Mouse (Mus musculus): ENCODE results near the gene Gm9508.

The Gm9508 gene

DNA sequence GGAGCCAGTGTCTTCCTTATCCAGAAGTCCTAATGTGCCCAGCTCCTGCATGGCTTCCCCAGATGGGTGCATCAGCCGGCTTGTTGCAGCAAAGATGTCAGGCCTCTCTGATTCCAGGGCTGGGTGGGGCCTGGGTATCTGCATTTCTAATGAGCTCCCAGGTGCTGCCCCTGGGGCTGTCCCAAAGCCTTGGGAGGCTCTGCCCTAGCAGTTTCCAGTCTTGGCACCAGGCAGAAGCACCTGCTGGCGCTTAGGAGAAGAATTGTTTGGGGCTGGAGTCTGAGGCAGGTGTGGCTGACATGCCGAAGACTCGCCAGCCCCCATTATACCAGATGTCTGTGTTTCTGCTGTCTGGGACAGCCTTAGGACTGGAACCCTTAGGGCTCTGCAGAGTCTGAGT, 26.3 kb downstream of the Gm9508 start:
- in situ Hi-C loops (cut with MboI) = no loop called here

DNA sequence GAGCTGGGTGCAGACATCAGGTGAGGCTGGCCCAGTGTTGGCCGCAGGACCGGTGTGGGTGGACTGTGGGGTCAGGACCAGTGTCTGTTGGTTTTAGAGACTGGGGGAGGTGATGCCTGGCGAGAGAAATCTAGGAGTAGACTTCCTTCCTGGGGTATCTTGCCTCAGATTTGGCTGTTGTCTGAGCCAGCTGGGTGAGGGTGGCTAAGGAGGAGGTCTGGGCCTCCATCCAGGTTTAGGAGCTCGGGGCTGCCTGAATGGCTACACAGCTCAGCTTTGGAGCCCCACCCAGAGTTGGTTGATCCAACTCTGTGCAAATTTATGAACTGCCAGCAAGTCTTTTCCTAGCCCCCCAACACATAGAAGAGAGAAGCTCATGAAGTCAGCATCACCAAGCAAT, 29.6 kb downstream of the Gm9508 start:
- in situ Hi-C loops (cut with MboI) = no loop called here

DNA sequence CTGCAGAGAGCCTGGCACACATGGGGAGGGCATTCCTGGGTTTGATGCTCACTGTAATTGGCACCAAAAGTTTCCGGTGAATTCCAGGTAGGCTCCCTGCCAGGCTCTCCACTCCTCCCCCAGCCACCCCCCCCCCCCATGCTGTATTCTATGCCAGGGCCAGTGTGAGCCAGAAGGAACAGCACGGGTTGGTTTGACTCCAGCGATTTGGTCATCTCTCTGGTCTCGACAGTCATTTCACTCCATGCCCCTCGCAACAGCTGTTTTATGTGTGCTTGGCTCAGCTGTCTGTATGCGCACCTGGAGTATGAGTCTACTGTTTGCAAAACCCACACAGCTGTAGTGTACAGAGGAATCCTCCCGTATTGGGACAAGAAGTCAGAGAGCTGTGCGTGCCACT, 30.7 kb downstream of the Gm9508 start:
- in situ Hi-C loops (cut with MboI) = no loop called here

DNA sequence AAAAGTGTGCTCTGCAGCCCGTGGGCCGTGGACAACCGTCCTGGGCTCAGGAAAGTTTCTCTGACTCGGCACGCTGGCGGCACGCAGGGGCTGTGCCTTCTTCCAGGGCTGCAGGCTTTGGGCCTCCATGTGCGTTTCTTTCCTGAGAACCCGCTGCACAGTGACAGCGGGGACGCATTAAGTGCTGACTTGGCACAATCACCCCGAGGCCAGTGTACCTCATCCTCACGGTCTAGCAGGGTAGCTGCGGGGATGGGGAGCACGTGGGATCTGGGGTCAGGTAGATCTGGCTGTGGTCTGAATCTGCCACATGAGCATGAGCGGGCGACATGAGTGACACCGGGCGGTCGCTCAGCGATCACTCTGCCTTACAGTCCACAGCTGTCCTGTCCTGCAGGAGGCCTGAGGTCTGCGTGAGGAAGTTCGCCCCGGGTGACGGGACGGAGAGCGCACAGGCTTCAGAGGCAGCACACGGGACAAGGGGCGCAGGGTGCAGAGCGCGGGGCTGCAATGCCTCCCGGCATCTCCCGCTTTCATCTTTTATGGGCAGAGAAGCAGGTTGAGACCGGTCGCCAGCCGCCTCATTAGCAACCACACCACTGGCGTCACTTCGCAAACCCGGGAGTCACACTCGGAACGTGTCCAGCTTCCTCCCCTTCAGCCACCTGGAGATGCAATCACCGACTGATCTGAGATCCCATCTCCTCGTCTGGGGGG, 32.9 kb downstream of the Gm9508 start:
- in situ Hi-C loops (cut with MboI) = no loop called here

DNA sequence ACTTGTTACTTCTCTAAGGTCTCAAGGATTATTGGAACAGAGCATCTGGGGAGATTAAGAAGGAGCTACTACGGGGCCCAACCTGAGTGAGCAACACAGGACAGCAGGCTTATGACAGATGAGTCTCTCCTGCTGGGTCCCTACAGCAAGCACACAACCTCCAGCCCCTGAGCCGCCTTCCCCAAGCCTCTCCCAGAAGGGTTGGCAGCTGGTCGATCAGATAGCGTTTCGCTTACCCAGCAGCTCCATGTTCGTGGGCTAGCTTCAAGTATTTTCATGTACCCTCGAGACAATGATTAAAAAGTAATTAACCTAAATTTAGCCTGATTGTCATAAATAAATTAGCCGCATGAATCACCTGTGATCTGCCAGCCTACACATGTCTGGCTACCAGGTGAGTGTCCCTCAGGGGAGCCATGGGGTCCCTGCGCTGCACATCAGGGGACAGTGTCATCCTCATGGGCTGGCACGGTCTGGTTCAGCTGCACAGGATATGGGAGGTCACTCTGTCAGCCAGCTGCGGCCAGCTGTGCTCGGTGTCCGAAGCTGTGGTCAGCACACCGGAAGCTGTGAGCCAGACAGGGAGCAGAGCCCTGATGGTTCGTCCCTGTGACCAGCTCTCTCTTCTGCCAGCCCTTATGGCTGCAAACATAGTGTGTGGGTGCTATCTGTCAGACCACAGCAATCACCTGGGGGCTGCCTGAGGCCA, 38.6 kb downstream of the Gm9508 start:
- in situ Hi-C loops (cut with MboI) = no loop called here

DNA sequence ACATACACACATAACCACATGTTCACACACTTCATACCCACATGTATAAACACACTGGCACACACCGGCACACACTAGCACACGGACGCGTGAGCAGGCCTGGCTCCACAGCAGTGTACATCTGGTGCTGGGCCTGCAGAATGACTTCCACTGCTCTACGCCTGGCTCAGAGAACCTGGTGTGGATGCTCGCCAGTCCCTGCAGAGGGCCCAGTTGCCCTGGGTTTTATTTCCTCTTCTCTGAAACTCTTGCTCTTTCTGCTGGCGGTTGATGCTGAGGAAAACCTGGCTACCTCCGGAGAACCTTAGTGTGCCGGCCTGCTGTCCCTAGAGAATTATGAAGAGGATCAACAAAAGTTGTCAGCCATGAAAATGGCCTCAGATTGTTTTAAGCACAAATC, 45.0 kb downstream of the Gm9508 start:
- in situ Hi-C loops (cut with MboI) = no loop called here

DNA sequence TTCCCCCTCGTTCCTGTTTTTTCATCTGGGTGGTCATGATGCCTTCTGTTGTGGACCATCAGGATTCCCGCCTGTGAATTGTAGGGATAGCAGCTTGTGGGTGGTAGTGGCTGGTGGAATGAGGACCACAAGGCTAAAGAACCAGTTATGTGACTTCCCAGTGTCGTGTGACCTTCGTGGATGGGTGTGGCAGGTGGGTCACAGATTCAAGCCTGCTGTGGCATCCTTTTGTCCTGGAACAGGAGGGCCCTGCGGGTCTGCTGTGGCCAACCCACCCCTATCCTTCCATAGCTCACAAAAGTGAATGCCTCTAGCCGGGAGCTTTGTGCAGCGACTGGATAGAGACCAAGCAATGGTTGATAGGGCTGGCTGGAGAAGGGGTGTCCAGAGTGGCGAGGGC, 49.1 kb downstream of the Gm9508 start:
- in situ Hi-C loops (cut with MboI) = no loop called here

DNA sequence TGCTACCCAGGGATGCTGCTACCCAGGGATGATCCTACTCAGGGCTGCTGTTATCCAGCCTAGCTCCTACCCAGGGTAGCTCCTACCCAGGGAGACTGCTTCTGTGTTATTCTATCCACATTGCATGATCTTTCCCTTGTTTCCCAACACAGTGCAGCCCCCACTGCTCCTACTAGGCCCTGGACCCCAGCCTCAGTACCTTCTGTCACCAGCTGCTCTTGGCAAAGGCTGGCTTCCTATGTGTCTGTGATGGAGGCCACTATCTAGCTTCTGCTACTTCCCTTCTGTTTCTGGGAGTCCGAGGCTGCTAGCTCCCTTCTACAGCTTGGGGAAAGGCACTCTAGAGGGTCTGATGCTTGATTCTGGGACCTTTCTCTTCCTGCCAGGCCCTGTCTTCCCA, 49.6 kb downstream of the Gm9508 start:
- in situ Hi-C loops (cut with MboI) = no loop called here

All from mature B cell (primary cell).